Mouse (Mus musculus) frontal cortex, postnatal 10 days (tissue): Measurements from ENCODE around the gene Use1.
A peak's percentile ranks its signal among the peaks of the same experiment; 100 is the strongest.

ENCODE experiments used
- DNase-seq, 2 experiments: peaks; one replicate each; pipeline ENCODE4 v3.0.0; 2022; ENCODE audit warnings: low spot score in 2 of 2, mixed read lengths in 1 of 2

The Use1 gene

DNA sequence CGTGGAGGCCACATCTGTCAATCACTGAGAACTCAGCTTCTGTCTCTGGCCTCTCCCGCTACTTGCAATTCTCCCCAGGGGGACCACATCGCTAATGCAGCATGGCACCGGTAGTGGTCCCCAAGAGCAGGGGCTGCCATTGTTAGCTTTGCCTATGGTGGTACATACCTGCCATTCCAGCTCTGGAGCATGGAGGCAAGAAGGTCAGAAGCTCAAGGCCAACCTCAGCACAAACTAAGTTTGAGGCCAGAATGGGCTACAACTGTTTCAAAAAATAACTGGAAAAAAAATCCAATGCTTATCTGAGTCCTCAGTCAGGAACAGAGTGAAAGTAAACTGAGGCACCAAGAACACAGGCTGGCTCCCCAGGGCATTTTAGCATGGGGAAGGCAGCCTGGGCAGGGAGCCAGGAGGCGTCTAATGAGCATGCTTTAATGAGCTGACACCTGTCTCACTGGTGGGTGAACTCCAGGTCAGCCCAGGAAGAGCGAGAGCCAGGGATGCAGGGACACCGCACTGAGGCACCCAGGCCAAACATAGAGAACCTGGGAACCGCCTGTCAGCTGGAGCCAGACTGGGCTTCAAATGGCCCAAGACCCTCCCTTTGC, 9.9 kb downstream of the Use1 start:
- DNase-seq = no peak

DNA sequence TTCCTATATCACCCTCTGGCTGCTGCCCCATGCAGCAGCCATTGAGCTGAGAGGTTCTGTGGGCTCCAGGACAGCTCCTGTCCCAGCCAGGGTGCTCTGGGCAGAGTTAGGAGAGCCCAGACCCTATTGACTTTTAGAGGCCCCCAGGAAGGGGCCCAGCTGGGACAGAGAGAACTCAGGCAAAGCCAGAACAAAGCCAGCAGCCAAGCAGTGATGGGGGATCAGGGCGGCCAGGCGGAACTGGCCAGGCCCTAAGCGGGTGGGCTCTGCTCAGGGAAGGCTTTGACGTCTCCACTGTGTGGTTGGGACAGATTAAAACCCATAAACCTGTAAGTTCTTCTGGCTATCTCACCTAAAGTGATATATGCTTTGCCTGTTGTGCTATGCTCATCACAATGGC, 12.4 kb downstream of the Use1 start:
- DNase-seq = no peak

GRCm38 (mm10) chr8:71379512-71380075, 12.9 kb downstream of the Use1 start:
- no peak for DNase-seq

DNA sequence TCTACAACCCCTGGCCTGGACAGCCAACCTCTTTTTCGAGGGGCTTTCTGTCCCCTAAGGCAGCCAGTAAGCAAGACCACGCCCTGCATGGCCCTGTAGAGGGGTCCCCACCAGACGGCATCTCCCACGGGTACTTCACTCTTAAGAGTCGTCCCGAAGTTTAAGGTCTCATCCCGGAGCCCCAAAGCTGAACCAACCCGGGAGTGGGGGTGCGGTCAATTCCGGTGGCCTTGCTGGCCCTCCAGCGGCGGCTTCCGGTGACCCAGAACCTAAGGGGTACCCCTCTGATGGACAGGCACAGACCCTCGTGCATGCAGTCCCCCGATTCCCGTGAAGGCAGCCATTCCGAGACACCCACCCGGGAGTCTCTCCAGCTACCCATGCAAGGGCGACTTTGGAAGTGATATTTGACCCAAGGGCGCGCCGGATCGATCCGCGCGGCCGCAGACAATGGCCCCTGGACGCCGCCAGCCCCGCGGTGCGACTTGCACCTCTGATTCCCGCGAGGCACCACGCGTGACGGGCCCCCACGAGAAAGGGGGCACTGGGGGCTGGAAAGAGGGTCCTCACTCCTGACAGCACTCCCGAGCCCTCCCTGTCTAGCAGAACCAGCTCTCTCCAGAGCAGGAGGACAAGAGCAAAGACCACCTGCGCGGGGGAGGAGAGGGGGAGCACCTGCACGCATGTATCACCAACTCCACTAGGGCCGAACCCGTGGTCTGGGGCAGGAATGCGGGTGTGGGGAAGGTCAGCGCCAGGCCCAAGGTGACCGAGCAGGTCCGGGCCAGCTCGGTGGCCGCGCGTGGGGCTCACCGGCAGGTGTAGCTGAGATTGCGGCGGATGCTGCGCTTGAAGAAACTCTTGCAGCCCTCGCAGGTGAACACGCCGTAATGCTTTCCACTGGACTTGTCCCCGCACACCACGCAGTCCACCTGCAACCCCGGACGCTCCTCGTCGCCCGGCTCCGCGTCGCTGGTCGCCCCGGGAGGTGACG, 13.8 kb downstream of the Use1 start:
- DNase-seq = no peak

- DNase-seq = peak in 1 of 2 experiments; percentile 70
These were observed 14.8 kb downstream of the Use1 start, which contains the start of gene Nr2f6 for GRCm38 (mm10) chr8:71381421-71381970. Nr2f6 (minus strand) TSS chr8:71381960.

DNA sequence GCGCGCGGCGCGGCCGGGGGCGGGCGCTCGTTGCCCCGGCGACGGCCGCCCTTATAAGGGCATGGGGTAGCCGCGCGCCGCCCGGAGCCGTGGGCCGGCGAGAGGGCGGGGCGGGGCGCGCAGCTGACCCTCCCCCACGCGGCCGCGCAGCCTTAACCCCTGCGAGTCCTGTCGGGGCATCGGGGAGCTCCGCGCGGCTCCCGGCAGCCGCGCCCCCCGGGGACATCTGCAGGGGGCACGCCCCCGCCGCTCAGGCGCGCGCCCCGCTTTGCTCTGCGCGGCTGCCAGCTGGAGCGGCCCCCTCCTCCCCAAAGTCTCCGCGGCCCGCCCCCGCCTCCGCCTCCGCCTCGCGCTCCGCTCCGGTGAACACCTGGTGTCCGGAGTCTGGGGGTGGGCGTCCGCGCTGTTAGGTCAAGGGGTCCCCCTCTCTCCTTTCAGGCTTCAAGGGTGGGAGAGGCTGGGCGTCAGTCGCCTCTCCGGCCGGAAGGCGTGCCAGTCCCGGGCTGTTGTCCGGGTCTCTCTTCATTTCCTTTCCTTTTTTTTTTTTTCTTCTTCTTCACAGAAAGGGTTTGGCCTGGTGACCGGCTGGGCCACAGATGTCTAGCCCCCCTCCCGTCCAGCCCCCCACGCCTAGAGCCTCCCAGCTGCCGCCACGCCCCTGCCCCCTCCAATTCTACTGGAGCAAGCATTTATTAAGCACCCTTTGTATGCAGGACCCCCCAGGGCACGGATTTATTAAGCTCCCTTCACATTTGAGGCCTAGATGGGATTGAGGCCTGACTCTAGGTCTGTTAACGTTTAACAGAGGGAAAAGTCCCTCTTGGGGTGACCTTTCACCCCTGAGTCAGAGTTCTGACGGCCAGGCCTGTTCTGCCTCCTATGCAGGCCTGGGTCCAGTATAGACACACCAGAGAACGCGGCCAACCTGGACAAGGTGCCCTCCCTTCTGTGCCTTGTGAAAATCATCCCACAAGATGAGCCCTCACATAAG, 15.6 kb downstream of the Use1 start:
- DNase-seq = peak; percentile 76 to 79

- DNase-seq = no peak
These were observed 16.7 kb downstream of the Use1 start for GRCm38 (mm10) chr8:71383396-71383795.

DNA sequence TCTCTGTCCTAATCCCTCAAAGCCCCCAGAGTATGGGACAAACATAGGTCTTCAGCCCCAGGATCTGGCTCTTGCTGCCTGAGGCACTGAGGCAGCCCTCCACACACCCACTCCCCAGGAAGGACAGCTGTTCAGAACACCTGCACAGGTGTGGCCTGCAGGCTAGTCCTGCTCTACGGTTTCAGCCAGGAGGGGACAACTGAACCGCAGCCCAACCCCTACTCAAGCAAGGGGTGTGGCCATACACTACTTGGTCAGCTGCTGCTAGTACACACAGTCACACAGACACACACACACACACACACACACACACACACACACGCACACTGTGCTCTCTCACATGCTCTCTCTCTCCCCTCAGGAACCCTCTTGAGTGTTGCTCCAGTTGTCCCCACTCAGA, 17.2 kb downstream of the Use1 start:
- no peak for DNase-seq

DNA sequence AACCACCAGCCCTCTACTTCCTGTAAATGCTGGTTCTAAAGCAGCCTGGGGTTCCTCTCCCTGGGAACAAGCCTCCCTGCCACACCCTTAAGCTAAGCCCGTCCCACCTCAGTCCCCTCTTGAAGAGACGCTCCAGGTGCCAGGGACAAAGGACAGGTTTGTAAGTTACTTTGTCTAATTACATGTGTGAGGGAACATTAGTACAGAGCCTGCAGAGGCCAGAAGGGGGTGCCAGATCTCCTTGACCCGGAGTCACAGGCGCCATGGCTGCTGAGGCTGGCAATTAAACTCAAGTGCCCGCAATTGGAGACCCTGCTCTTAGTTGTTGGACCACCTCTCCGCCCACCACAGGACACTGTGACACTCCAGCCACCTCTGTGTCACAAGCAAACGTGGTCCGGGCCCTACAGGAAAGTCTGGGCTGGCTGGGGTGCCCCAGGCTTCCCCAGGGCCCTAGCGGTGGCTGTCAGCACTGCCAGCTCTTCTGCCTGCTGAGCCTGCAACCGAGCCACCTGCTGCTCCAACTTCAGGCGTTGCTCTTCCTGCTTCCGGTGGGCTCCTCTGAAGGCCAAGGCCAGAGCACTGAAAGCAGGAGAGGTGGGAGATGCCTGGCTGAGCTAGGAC, 18.7 kb downstream of the Use1 start:
- DNase-seq = no peak

DNA sequence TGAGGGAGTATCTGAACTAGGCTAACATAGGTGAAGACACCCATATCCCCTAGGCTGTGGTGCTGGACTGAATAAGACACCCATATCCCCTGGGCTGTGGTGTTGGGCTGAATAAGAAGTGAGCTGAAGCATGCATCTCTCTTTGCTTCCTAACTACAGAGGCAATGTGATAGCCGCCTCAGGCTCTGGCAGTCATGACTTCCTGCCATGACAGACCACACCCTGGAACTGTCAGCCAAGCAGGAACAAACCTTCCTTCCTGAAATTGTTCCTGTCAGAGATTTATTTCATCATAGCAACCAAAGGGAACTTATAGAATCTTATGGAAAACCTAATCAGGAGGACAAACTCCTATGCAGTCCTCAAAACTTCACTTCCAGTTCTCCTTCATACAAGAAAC, 21.6 kb downstream of the Use1 start:
- no peak for DNase-seq

GRCm38 (mm10) chr8:71391696-71392095, 25.0 kb downstream of the Use1 start:
- DNase-seq = no peak

GRCm38 (mm10) chr8:71392391-71392790, 25.7 kb downstream of the Use1 start:
- no peak for DNase-seq

DNA sequence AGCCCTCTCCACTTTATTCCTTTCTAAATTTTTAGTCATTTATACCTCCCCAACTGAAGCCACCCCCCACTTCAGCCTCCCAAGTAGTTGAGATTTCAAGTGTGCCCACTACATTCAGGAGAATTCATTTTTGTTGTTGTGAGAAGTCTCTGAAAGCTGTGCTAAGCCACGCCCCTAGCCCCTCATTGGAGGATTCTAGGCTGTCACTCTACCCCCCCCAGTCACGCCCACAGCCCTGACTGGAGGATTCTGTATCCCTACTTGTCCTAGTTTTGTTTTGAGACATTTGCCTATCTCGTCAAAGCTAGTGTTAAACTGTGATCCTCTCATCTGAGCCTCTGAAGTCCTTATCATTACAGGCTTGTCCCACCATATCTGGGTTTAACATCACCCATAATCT, 26.2 kb downstream of the Use1 start:
- DNase-seq = peak in 1 of 2 experiments; percentile 8

DNA sequence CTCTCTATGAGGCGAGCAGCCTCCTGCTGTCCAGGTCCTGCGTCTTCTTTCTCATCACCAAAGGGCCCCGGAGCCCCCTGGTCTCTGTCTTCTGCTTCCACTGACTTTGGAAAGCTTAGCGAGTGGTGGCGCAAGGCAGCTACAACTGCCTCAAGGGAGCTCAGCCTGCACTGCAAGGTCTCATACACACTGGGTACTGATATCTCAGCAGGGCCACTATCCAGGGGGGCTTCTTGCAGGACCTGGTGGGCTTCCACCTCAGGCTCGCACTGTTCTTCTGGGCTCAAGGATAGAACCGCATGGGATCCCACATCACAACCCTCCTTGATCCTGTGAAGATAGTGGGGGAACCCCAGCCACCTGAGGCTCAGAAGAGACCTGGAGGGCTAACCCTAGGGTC, 27.8 kb downstream of the Use1 start:
- DNase-seq = peak in 1 of 2 experiments; percentile 5

DNA sequence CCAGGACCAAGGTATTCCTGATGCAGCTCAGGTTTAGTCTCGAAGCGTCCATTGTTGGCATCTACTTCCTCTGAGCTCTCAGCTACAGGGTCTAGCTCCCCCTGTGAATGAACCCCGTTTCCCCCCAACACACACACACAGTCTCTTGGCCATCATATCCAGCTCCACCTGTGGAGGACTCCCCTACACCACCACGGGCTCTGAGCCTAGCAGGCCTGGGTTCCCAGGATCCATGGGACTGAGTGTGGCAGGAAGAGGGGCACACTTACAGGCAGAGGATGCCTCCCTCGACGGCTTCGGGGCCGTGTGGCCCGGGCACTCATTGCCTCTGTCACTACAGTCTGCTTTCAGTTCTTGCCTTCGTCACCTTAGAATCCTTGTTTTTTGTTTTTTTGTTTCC, 28.4 kb downstream of the Use1 start:
- peak; percentile 4 to 7 for DNase-seq

DNA sequence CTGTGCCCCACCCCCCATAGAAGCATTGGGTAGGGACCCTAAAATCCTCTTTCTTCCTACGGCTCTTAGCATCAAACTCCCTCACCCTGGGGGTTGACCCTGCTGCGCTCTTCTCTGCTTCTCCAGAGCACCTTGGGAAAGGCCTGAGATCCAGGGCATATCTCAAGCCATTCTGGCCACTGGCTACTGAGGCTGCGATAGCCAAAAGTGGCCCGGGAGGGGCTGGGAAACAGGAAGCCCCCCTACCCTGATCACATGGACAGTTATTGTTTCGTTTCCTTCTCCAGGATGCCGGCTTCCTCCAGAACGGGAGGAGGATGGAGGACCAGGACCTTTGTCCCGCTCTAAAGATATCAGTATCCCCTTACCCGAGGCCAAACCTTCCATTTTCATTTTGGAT, 29.0 kb downstream of the Use1 start, which contains the start of gene Ushbp1:
TSS of gene Ushbp1 (minus strand) at position 174 of the 400 bp plus-strand sequence.
- peak in 1 of 2 experiments; percentile 9 for DNase-seq

DNA sequence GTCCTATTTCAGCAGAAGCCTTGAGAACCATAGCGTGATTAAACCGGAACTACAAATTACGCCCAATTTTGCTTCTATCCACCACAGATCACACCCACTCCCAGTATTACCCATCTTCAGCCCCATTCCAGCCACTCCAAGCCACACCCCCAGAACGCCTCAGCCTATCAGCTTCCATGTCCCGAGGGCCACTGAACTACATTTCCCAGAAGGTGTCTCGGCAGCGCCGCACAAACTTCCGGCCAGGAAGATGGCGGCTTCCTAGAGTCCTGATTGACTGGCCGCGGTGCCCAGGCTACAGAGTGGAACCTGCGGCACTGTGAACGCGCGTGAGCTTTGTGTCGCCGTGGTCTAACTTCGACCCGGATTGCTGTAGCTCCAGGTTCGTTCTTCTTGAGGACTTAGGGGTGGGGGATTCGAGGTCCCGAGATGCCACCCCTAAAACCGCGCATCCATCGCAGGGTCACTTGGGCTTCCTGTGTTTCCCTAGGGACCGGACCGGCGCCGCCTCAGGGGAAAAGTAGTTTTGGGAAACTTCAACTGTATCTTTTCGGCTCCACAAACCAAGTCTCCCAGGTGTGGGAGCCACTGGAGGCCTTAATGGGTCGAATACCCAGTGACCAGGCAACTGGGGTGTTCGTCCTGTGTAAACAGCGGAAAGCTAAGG, 30.1 kb downstream of the Use1 start, which contains the start of gene Babam1:
TSS of gene Babam1 (plus strand) at position 223 of the 667 bp plus-strand sequence.
- DNase-seq = peak; percentile 88 to 90

GRCm38 (mm10) chr8:71397701-71398100, 31.1 kb downstream of the Use1 start:
- peak in 1 of 2 experiments; percentile 8 for DNase-seq

DNA sequence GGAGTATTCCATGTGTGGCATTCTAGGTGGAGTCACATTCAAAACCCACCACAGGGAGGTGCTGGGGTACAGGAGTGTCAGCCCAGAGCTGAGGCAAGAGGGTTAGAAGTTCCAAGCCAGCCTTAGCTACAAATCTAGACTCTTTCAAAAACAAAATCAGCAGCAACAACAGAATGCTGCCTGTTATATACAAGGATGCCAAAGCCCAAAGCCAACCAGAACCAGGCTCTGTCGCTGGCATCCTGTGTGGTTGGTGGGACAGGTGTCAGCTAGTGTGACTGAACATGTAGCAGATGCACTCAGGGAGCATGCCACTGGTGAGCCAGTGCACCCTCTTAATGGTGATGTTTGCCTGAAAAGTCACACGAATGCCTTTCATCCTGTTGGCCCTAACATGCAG, 34.2 kb downstream of the Use1 start:
- no peak for DNase-seq

- DNase-seq = no peak
These were observed 34.8 kb downstream of the Use1 start for GRCm38 (mm10) chr8:71401454-71401853.
